Mouse (Mus musculus): ENCODE measurements at regions not wholly inside any gene's neighbourhood (a gene's known extent, or its start where the extent isn't known, plus 50 kb on each side); places are given as distances from the start of the nearest gene placed in this dataset.
A peak's percentile ranks its signal among the peaks of the same experiment; 100 is the strongest.

DNA sequence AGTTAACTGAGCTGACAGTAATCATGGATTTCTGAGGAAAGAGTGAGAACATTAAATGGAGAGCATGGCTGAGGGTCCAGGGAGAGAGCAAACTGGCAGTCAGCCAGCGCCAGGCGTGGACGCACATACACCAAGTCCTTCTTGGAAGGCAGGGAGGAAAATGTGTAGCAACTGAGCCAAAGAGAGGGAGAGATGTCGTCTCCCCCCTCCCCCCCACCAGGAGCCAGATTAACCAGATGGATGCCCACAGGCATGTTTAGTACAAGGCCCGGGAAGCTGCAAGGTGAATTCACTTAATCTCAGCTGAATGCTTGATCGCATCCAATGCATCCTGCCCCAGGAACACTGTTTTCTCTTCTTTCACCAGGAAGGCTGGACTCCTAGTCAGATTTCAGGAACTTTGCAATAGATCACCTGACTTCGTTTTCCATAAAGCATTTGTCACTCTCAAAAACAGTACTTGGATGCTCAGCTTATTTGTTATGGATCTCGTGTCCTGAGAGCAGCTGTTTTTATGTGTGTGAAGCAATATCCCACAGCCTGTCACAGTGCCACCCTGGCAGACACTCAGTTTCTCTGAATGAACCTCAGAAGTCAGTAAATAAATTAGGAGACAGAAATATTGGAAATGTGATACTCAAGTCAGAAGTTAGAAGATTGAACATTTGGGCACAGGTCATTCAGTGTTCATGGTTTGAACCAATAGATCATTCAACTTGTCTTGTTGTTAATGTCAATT lies 127.1 kb upstream of the Nampt start:
- Histone ChIP-seq H3K4me3 (ENCODE audit: low read length) (no peak overlapping the region), H3K36me3 (ENCODE audit: control insufficient read depth, insufficient read depth, low read length) (no peaks in the 10 kb centered on the region), H3K27ac (ENCODE audit: low read length) (no peak overlapping the region), H3K9me3 (ENCODE audit: control insufficient read depth, low read length) (no peaks in the 10 kb centered on the region), H3K4me2 (ENCODE audit: low read depth, low read length) (no peak overlapping the region), H3K27me3 (replicated peaks; ENCODE audit: control insufficient read depth, insufficient read depth, low read length) (no peaks in the 10 kb centered on the region), H3K4me1 (ENCODE audit: control insufficient read depth, insufficient read depth, low read length) (no peaks in the 10 kb centered on the region), H3K9ac (ENCODE audit: low read depth, low read length) (no peak overlapping the region)
- ATAC-seq: no peak
- WGBS: 69% methylated on average over 8 of the region's 8 CpGs

DNA sequence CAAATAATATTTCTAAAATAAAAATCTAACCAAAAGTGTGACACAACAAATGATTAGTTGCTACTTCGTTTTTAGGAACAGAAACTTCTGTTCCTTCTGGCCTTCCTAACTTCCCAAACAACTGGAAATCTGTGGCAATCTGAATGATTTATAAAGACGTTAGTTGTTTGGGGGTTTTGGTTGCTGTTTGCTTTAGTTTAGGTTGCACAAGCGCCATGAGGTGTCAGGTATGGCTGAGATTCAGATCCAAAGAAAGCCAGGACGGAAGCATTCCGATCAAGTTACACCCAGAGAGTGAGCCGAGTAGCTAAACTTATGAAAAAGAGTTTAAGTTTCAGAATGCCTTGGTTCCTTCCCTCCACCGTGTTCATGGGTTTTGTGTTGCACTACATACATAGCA lies 126.4 kb upstream of the Nampt start:
- no peak for ATAC-seq
- no peaks in the 10 kb centered on the region for H3K36me3 ChIP-seq (ENCODE audit: control insufficient read depth, insufficient read depth, low read length)
- H3K4me2 ChIP-seq (ENCODE audit: low read depth, low read length): no peak overlapping the region
- no peaks in the 10 kb centered on the region for H3K27me3 ChIP-seq (replicated peaks; ENCODE audit: control insufficient read depth, insufficient read depth, low read length)
- 78% methylated on average over 7 of the region's 7 CpGs for WGBS
- no peaks in the 10 kb centered on the region for H3K9me3 ChIP-seq (ENCODE audit: control insufficient read depth, low read length)
- H3K4me3 ChIP-seq (ENCODE audit: low read length): no peak overlapping the region
- no peak overlapping the region for H3K27ac ChIP-seq (ENCODE audit: low read length)
- no peak overlapping the region for H3K9ac ChIP-seq (ENCODE audit: low read depth, low read length)
- H3K4me1 ChIP-seq (ENCODE audit: control insufficient read depth, insufficient read depth, low read length): no peaks in the 10 kb centered on the region

DNA sequence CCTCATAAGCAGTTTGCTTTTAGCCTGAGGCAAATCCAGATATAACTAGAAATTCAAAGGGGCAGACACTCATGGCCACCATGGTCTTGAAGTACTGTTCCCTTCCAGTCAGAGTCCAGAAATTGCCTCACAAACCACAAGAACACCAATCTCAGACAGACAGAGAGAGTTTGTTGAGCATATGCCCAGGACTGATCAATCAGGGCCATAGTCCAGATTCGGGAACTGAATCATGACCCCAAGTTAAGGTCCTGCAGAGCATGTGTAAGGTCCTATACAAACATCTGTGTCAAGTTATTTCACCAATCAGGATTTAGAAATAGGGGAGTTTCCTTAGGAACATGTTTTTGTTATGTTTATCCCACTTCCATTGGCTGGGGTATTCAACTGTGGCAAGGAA lies 125.7 kb upstream of the Nampt start:
- WGBS: 76% methylated on average over 1 of the region's 1 CpGs
- H3K9me3 ChIP-seq (ENCODE audit: control insufficient read depth, low read length): no peaks in the 10 kb centered on the region
- H3K36me3 ChIP-seq (ENCODE audit: control insufficient read depth, insufficient read depth, low read length): no peaks in the 10 kb centered on the region
- H3K27me3 ChIP-seq (replicated peaks; ENCODE audit: control insufficient read depth, insufficient read depth, low read length): no peaks in the 10 kb centered on the region
- no peak overlapping the region for H3K27ac ChIP-seq (ENCODE audit: low read length)
- H3K4me1 ChIP-seq (ENCODE audit: control insufficient read depth, insufficient read depth, low read length): no peaks in the 10 kb centered on the region
- ATAC-seq: no peak
- no peak overlapping the region for H3K4me2 ChIP-seq (ENCODE audit: low read depth, low read length)
- no peak overlapping the region for H3K4me3 ChIP-seq (ENCODE audit: low read length)
- no peak overlapping the region for H3K9ac ChIP-seq (ENCODE audit: low read depth, low read length)

DNA sequence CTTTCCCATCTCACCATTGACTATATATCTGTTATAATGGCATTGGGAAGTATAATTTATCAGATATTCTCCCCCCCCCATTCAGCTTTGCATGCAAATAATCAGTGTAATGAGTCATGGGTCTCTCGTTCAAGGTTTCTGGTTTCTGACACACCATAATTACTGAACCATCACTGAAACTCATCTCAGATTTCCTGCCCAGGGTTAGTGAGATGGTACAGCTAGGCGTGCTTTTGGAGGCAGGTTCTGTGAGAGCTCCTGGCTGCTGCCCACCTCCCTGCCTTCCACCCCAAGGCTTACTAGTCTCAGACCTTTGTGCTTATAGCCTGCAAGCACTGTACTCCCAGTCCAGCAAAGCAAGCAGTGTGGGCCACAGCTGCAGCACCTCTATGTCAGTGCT lies 122.5 kb upstream of the Nampt start:
- no peak overlapping the region for H3K4me2 ChIP-seq (ENCODE audit: low read depth, low read length)
- H3K9me3 ChIP-seq (ENCODE audit: control insufficient read depth, low read length): no peaks in the 10 kb centered on the region
- WGBS: 87% methylated on average over 2 of the region's 2 CpGs
- no peaks in the 10 kb centered on the region for H3K27me3 ChIP-seq (replicated peaks; ENCODE audit: control insufficient read depth, insufficient read depth, low read length)
- no peaks in the 10 kb centered on the region for H3K4me1 ChIP-seq (ENCODE audit: control insufficient read depth, insufficient read depth, low read length)
- no peak for ATAC-seq
- H3K4me3 ChIP-seq (ENCODE audit: low read length): no peak overlapping the region
- no peak overlapping the region for H3K9ac ChIP-seq (ENCODE audit: low read depth, low read length)
- H3K36me3 ChIP-seq (ENCODE audit: control insufficient read depth, insufficient read depth, low read length): no peaks in the 10 kb centered on the region
- H3K27ac ChIP-seq (ENCODE audit: low read length): no peak overlapping the region

DNA sequence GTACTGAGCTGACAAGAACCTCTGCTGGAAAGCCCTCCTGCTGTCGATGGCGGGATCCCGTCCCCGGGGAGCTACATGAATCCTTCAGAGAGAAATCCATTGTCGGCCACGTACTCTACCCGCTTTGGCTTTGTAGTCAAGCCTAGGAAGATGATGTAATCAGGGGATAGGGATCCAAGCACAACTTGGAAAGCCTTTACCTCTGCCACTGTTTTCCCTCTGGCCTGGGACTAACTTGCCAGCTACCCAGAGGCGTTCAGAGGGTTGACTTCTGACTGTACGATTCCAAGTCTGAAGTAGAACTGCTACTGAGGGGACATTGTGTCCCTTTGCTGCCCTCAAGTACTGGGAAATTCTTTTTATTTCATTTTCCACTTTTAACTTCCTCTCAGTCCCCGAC lies 110.2 kb upstream of the Nampt start:
- H3K9me3 ChIP-seq (ENCODE audit: control insufficient read depth, low read length): no peaks in the 10 kb centered on the region; the same call in 1 of the 2 replicates
- H3K36me3 ChIP-seq (ENCODE audit: control insufficient read depth, insufficient read depth, low read length): no peaks in the 10 kb centered on the region
- no peak for ATAC-seq
- 90% methylated on average over 10 of the region's 10 CpGs for WGBS
- no peaks in the 10 kb centered on the region for H3K27me3 ChIP-seq (replicated peaks; ENCODE audit: control insufficient read depth, insufficient read depth, low read length)
- H3K4me1 ChIP-seq (ENCODE audit: control insufficient read depth, insufficient read depth, low read length): no peaks in the 10 kb centered on the region
- H3K4me2 ChIP-seq (ENCODE audit: low read depth, low read length): no peak overlapping the region
- no peak overlapping the region for H3K9ac ChIP-seq (ENCODE audit: low read depth, low read length)
- no peak overlapping the region for H3K4me3 ChIP-seq (ENCODE audit: low read length)
- H3K27ac ChIP-seq (ENCODE audit: low read length): no peak overlapping the region

DNA sequence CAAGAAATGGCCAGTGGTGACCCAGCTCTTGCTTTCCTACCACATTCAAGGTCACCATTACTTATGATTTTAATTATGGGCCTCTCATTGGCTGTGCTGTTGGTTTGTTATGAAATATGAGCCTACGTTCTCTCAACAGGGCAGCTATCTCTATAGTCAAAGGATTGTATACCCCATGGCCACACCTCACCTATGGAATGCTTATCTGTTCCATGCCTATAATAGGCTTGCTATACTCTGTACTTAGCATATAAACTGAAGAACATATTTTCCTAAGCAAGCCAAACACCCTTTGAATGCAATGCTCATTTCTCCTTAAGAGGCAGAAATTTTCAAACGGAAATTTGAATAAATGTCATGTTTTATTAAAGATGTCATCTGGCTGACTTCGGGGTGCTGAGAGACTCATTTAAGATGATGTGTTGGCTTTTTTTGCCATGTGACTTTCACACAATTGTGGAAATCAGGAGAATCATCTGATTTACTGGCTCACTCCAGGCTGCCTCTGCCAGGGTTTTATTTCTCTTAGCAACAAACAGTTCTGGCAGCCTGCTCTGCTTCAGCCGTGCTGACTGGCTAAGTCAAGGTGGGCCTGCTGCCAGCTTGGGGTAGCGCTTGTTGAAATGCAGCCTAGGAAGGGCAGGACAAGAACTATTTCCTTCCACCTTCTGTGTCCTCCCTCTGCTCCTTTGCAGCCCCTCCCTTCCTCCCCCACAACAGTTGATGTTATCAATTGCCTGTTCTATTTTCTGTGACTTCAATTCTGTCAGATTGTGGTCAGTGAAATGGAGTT lies 102.0 kb upstream of the Nampt start:
- H3K27ac ChIP-seq (ENCODE audit: low read length): no peak overlapping the region
- WGBS: 46% methylated on average over 5 of the region's 5 CpGs
- H3K36me3 ChIP-seq (ENCODE audit: control insufficient read depth, insufficient read depth, low read length): no peaks in the 10 kb centered on the region
- H3K4me2 ChIP-seq (ENCODE audit: low read depth, low read length): no peak overlapping the region
- peaks cover 4% of the 10 kb centered on the region; the same call in 1 of the 2 replicates for H3K4me1 ChIP-seq (ENCODE audit: control insufficient read depth, insufficient read depth, low read length)
- no peak overlapping the region for H3K9ac ChIP-seq (ENCODE audit: low read depth, low read length)
- no peaks in the 10 kb centered on the region for H3K9me3 ChIP-seq (ENCODE audit: control insufficient read depth, low read length)
- ATAC-seq: peak; percentile 59; the same call in 1 of the 2 replicates
- H3K4me3 ChIP-seq (ENCODE audit: low read length): no peak overlapping the region
- no peaks in the 10 kb centered on the region for H3K27me3 ChIP-seq (replicated peaks; ENCODE audit: control insufficient read depth, insufficient read depth, low read length)

DNA sequence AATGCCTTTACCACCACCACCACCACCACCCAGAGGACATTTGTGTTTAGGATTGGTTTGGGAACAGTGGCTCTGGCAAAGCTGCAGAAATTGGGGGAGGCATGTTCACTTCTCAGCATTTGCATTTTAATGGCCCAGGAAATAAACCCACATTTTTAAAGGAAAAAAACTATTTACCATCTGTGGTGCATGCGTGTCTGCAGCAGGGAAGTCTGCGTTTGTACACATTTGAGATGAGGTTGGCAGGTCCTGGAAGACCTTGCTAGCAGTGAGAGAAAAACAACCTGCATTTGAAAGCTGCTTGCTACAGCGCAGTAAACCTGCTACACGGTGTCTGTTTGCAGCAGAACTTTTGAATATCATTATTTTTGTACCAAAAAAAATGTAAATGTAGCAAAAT lies 100.1 kb upstream of the Nampt start:
- H3K4me3 ChIP-seq (ENCODE audit: low read length): no peak overlapping the region
- H3K4me1 ChIP-seq (ENCODE audit: control insufficient read depth, insufficient read depth, low read length): peaks cover 4% of the 10 kb centered on the region; the same call in 1 of the 2 replicates
- H3K27ac ChIP-seq (ENCODE audit: low read length): no peak overlapping the region
- WGBS: 87% methylated on average over 4 of the region's 4 CpGs
- H3K36me3 ChIP-seq (ENCODE audit: control insufficient read depth, insufficient read depth, low read length): no peaks in the 10 kb centered on the region
- no peaks in the 10 kb centered on the region for H3K9me3 ChIP-seq (ENCODE audit: control insufficient read depth, low read length)
- no peak for ATAC-seq
- no peaks in the 10 kb centered on the region for H3K27me3 ChIP-seq (replicated peaks; ENCODE audit: control insufficient read depth, insufficient read depth, low read length)
- no peak overlapping the region for H3K4me2 ChIP-seq (ENCODE audit: low read depth, low read length)
- H3K9ac ChIP-seq (ENCODE audit: low read depth, low read length): no peak overlapping the region

DNA sequence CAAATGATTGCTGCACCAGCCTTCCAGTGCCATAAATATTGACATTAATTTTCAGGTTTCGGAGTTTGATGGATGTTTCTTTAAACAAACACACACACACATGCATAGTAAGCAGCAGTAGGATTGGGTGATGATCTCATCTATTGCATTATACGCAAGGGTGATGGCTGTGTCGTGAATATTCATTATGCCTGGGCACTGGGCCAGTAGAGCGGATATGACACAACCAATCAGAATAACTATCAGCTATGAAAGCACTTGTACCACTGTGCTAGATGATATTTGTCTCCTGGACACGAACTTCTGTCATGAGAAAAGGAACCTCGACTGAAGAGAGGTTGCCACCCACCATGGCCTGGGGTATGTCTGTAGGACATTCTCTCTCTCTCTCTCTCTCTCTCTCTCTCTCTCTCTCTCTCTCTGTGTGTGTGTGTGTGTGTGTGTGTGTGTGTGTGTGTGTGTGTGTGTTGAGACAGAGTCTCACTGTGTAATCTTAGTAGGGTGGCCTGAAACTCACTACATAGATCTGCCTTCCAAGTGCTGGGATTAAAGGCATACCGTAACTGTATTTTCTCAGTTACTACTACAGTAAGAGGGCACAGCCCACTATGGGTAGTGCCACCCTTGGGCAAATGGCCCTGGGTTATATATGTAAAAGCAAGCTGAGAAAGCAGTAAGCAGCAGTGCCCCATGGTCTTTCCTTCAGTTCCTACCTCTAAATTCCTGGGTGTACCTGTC lies 94.7 kb upstream of the Nampt start:
- WGBS: 66% methylated on average over 7 of the region's 7 CpGs
- Histone ChIP-seq H3K36me3 (ENCODE audit: control insufficient read depth, insufficient read depth, low read length) (no peaks in the 10 kb centered on the region), H3K9me3 (ENCODE audit: control insufficient read depth, low read length) (no peaks in the 10 kb centered on the region), H3K9ac (ENCODE audit: low read depth, low read length) (no peak overlapping the region), H3K4me2 (ENCODE audit: low read depth, low read length) (no peak overlapping the region), H3K27me3 (replicated peaks; ENCODE audit: control insufficient read depth, insufficient read depth, low read length) (no peaks in the 10 kb centered on the region), H3K27ac (ENCODE audit: low read length) (no peak overlapping the region), H3K4me1 (ENCODE audit: control insufficient read depth, insufficient read depth, low read length) (no peaks in the 10 kb centered on the region), H3K4me3 (ENCODE audit: low read length) (no peak overlapping the region)
- ATAC-seq: no peak

DNA sequence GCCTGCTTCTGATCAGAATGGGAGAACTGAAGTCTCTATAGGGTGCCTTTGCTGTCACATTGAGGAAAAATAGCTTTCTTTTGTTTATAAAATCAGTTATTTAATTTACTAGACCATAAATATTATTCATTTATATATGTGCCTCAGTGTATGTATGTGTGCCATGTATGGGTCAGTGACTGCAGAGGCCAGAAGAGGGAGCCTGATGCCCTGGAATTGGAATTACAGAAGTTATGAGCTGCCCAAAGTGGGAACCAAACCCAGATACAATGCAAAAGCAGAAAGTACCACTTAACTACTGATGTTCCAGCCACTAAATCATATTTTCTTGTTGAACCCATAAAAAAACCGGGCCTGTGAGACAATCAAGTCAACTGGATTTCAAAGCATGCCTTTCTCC lies 91.8 kb upstream of the Nampt start:
- ATAC-seq: no peak
- Histone ChIP-seq H3K4me1 (ENCODE audit: control insufficient read depth, insufficient read depth, low read length) (no peaks in the 10 kb centered on the region), H3K27ac (ENCODE audit: low read length) (no peak overlapping the region), H3K4me3 (ENCODE audit: low read length) (no peak overlapping the region), H3K36me3 (ENCODE audit: control insufficient read depth, insufficient read depth, low read length) (no peaks in the 10 kb centered on the region), H3K9me3 (ENCODE audit: control insufficient read depth, low read length) (no peaks in the 10 kb centered on the region), H3K27me3 (replicated peaks; ENCODE audit: control insufficient read depth, insufficient read depth, low read length) (no peaks in the 10 kb centered on the region), H3K4me2 (ENCODE audit: low read depth, low read length) (no peak overlapping the region), H3K9ac (ENCODE audit: low read depth, low read length) (no peak overlapping the region)
- WGBS: 69% methylated on average over 1 of the region's 1 CpGs
